Mouse (Mus musculus) bone marrow, adult 2 months (tissue): ENCODE measurements at regions not wholly inside any gene's neighbourhood (a gene's known extent, or its start where the extent isn't known, plus 50 kb on each side); places are given as distances from the start of the nearest gene placed in this dataset.

Experiments
- CTCF ChIP-seq: fragments of 200-500 bp; IDR thresholded peaks from 2 replicates; pipeline ENCODE4 v1.5.1; 2011; ENCODE audit warnings: low read length, control low read depth; ENCODE audit not compliant: control insufficient read depth, insufficient read depth
- POLR2A ChIP-seq: fragments of 200-500 bp; IDR thresholded peaks from 2 replicates; pipeline ENCODE4 v1.6.1; 2011; ENCODE audit warnings: low read depth, mild to moderate bottlenecking, control low read depth, low read length, borderline replicate concordance; ENCODE audit not compliant: control insufficient read depth

GRCm38 (mm10) chr2:72782355-72782754, 197.9 kb downstream of the Sp3 start:
- TF ChIP-seq CTCF (no peak), POLR2A (no peak)
